Mouse (Mus musculus): ENCODE measurements at regions not wholly inside any gene's neighbourhood (a gene's known extent, or its start where the extent isn't known, plus 50 kb on each side); places are given as distances from the start of the nearest gene placed in this dataset.

GRCm38 (mm10) chr16:49965528-49966250, 165.4 kb downstream of the Cd47 start:
- DNase-seq, result no peak

GRCm38 (mm10) chr16:49966251-49966588, 165.9 kb downstream of the Cd47 start:
- no peak for DNase-seq

DNA sequence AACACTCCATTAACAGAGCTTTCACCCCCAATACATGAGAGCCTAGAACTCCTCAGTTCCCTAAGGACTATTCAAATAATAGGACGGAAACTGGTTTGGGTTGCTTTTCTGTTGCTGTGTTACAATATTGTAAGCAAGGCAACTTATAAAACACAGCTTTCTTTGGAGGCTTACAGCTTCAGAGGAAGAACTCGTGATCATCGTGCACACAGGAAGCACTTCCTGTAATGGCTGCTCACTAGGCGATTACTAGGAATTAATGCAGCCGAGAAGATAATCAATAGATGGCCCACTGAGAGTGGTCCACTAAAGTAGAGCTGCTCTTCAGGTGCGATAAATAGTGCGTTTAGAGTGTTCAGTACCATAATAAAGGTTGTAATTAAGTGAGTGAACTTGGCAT, 166.8 kb downstream of the Cd47 start:
- DNase-seq, result no peak

- DNase-seq, result no peak
Observed at GRCm38 (mm10) chr16:49968291-49968870, 168.0 kb downstream of the Cd47 start.

DNA sequence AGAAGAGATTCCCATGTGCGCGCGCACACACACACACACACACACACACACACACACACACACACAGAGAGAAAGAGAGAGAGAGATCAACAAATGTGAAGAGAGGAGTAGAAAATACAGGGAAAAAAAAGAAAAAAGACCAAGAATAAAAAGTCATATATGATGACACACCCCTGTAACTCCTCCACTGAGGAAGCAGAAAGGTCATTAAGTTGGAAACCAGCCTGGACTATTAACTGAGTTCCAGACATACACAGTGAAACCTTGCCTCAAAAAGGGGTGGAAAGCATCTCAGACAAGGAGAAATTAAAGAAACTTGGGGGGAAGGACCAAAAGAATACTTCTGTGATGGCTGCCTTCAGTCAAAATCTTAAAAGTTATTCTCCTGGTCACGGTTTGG, 168.7 kb downstream of the Cd47 start:
- no peak for DNase-seq

DNA sequence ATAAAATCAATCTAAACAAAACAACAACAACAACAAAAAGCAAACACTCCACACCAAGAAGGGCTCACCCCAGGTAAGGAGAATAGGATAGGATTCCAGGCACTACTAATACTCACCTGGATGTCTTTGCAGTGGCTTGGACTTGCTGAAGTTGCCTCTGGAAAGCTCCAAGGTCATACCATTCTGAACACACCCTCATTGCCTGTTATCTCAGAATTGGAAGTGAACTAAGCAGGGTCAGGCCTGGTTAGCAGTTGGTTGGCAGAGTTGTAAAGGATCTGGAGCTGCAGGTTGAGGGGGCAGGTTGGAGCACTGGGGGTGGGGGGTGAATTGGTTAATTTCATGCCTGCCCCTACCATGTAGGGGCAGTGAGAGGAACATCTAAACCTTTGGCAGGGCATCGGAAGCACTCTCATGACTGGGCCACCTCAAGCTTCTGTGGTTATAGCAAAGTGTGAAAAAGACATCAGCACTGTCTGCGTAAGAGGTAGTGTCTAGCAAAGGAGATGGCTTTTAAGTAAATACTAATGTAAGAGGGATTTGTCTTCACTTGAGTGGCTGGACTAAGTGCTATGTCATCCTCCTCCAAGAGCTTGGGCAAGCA, 169.5 kb downstream of the Cd47 start:
- no peak for DNase-seq

- DNase-seq, result no peak
Observed at GRCm38 (mm10) chr16:49970297-49970804, 170.0 kb downstream of the Cd47 start.

- no peak for DNase-seq
Observed at GRCm38 (mm10) chr16:49971141-49971555, 170.8 kb downstream of the Cd47 start.

DNA sequence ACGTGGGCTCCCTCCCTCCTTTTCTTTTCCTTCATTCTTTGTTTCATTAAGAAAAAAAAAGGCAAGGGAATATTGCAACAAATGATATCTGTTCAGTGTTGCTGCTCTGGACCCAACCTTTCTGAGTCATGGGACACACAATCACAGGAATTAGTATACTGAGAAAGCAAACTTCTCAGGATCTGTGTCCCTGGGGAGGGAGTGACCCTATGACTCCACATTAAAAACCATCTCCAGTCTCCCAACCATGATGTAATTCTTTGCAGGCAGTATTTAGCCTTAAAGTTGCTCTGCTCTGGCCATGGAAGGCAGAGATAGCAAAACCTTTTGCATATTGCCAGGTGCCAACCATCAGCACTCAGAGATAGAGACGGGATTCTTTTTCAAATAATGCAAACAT, 176.9 kb downstream of the Cd47 start:
- no peak for DNase-seq

DNA sequence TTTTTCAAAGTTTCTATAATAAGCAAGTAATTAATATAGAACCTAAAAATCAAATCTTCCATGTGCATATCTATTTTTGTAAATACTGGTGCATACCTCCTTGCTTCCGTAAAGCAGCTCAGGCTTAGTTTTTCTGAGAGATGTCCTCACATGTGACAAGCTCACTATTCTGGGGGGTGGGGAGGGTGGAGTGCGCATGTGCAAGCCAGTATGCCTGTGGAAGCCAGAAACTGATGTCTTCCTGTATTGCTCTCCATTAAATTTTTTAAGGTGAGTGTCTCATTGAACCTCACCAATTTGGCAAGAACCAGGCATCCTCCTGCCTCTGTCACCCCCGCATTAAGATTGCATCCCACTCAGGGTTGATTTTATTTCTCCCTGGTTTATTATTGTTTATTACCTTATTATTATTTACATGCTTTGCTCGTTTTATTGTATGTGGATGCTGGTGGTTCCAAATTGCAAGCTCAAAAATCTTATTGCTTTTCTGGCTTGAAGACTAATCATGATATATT, 179.2 kb downstream of the Cd47 start:
- no peak for DNase-seq

- DNase-seq, result peak; percentile 48
Observed at GRCm38 (mm10) chr16:49980178-49980646, 179.9 kb downstream of the Cd47 start.

DNA sequence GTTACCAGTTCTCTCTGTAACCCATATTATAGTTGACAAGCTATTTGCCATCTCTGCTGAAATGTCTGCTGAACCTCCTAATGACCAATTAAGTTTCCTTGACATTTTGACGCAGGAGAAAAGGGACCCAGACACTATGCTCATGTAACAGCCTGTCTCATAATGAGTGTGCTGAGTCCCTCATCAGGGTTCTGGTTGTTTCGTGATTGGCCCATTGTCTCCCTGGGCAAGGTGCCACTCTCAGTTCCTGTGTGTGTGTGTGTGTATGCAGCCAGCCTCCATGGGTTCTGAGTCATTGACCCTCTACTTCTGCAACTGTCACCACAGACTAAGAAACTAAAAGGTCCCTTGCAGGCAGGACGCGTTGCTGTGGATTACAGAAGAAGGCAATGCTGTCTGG, 181.8 kb downstream of the Cd47 start:
- peak; percentile 42 for DNase-seq

- DNase-seq, result no peak
Observed at GRCm38 (mm10) chr16:49985082-49986076, 185.0 kb downstream of the Cd47 start.

DNA sequence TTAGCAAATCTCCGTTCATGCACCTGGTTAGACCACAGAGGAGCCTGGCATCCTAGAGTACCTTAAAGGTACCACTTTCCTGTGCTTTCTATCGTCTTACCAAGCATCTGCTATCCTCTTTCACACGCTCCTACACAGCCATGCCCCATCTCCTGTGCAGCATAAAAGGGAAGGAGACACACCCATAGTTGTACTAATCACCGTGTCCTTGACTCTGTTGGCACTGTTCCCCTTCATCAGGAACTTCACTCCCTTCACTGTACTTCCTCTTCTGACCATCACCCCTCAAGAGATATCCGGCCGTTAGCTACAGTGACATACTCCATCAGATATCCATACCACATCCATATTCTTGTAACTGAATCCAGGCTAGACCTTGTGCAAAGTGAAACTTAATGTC, 186.6 kb downstream of the Cd47 start:
- DNase-seq, result peak; percentile 13

DNA sequence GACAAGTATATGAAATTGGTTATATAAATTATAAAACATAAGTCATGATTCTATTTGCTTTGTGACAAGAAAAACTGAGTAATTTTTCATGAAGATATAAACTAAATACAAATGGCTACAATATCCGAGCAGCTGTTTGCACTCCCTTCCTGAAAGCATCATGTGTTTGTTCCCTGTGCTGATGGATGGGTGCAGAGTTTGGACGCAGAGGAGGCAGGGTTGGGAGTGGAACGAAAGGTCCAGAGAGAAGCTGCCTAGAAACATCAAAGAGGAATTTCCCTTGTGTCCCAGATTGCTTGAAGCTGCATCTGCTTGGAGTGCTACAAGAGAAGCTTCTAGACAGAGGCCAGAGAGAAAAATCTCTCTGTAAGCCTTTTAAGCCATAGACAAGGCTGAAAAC, 195.5 kb downstream of the Cd47 start:
- DNase-seq, result no peak

DNA sequence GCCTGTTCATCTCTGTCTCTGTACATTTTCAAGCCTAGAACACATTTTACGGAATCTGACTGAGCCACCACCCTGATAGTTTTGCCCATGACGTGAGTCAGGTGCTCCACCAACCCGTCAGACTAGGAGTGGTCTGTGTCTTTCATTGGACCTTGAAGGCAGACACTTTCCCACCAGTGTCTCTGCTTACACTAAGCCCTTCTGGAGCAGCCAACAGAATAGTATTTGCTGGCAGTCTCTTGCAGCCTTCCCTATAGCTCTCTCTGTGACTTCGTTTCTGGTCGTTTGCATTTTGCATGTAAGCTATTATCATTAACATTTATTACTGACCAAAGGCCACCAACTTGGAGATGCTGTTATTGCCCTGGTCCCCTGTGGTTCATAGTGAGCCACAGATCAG, 196.3 kb downstream of the Cd47 start:
- no peak for DNase-seq

- DNase-seq, result no peak
Observed at GRCm38 (mm10) chr16:49997040-49997439, 196.7 kb downstream of the Cd47 start.

DNA sequence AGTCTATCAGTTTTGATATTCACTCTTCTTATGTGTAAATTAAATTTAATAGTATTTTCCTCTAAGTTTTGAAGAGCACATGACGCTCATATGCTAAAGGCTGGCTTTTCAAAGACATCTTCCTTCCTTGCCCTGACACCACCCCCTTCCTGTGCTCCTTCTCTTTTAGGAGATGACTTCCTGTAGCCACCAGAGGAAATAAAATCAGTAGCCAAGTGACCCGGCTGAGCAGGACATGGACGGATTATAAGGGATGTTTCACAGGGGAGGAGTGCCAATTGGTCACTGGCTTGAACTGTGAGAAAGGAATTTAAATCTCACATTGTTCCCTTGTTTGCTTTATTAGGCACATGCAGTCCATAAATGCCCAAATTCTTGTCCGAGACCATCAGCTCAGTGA, 200.5 kb downstream of the Cd47 start:
- no peak for DNase-seq

DNA sequence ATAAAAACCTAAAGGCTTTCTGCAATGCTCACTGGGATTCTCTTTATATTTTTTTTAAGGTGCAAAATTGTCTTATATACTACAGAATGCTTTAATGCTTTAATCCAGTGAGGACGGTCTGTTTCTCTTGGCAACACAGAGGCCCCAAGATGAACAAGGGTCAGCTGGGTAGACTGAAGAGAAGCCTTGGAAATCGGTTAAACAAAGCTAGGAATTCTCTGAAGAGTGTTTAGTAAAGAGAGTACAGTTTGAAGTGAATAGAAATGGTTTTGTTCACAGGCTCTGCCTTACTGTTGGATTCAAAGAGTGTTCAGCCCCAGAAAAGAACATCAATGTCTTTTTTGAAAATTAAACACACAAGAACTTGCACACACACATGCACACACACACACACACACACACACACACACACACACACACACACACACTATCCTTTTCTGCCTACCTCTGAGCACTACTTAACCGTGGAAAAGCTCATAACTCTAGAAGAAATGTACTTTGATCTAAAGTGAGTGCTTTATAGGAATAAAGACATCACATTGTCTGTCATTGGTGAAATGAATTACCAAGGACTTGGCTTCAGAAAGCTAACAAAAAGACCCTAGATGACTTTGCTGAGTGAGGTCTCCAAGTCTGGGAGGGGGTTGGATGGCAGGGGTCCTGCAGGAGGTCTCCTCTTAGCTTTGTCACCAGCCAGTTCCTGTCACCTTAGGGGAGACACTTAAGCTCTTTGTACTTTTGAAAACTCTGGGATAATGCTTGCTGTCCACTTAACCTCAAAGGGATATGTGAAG, 201.5 kb downstream of the Cd47 start:
- no peak for DNase-seq

DNA sequence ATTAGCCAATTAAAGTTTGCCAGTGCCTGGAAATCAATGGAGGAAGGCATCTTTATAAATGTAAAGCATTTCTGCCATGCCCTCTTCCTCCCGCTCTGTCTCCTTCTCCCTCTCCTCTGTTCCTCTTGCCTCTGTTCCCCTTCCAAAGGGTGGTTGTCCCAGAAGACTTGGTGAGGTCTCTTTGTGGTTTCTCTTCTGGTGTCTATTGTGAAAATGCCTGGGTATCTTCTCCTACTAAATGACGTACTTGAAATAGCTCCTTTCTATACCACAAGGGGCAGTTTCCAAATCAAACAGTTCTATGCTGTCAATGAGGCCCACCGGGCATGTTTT, 202.1 kb downstream of the Cd47 start:
- no peak for DNase-seq

GRCm38 (mm10) chr16:50009046-50009445, 208.7 kb downstream of the Cd47 start:
- no peak for DNase-seq

Data from adrenal gland, postnatal 14 days (tissue).